Mouse (Mus musculus) hindbrain, embryonic 11.5 days (tissue): ENCODE results near the gene Mapk8ip2. TPM values are rescaled to one million over a fixed set of nuclear protein-coding genes. Genes with fewer than 3 reads are reported as not detected.
A peak's percentile ranks its signal among the peaks of the same experiment; 100 is the strongest.

Experiments used
- ATAC-seq: fragments of 200-750 bp; cut with Nextera tagmentation; 2 replicates; pipeline ENCODE4 v1.8.0; 2017; ENCODE audit warnings: mild to moderate bottlenecking, moderate TSS enrichment, moderate library complexity; ENCODE audit not compliant: low FRiP score
- DNase-seq: peaks from one replicate; pipeline ENCODE4 v3.0.0-alpha.2; 2015; ENCODE audit warnings: low spot score
- H3K27ac ChIP-seq: fragments of 300-500 bp; sonication (generic); 2 replicates; pipeline ENCODE4 v1.5.1; 2014; ENCODE audit warnings: mild to moderate bottlenecking, low read depth, low read length
- H3K27me3 ChIP-seq: fragments of 300-500 bp; sonication (generic); 2 replicates; pipeline ENCODE4 v1.6.1; 2014; ENCODE audit warnings: mild to moderate bottlenecking, low read length, moderate library complexity, mixed read lengths; ENCODE audit not compliant: control insufficient read depth, insufficient read depth
- H3K36me3 ChIP-seq: fragments of 300-500 bp; sonication (generic); 2 replicates; pipeline ENCODE4 v1.6.1; 2014; ENCODE audit warnings: mild to moderate bottlenecking, low read length, moderate library complexity, mixed read lengths; ENCODE audit not compliant: control insufficient read depth, insufficient read depth
- H3K4me1 ChIP-seq: fragments of 300-500 bp; sonication (generic); replicated peaks from 2 replicates; pipeline ENCODE4 v1.6.1; 2014; ENCODE audit warnings: low read length, mixed read lengths; ENCODE audit not compliant: control insufficient read depth, insufficient read depth
- H3K4me2 ChIP-seq: fragments of 300-500 bp; sonication (generic); replicated peaks from 2 replicates; pipeline ENCODE4 v1.6.1; 2014; ENCODE audit warnings: mild to moderate bottlenecking, low read depth, low read length
- H3K4me3 ChIP-seq: fragments of 300-500 bp; sonication (generic); 2 replicates; pipeline ENCODE4 v1.5.1; 2014; ENCODE audit warnings: low read depth, low read length
- H3K9ac ChIP-seq: fragments of 300-500 bp; sonication (generic); 2 replicates; pipeline ENCODE4 v1.6.1; 2014; ENCODE audit warnings: low read depth, low read length
- H3K9me3 ChIP-seq: fragments of 300-500 bp; sonication (generic); 2 replicates; pipeline ENCODE4 v1.6.1; 2016; ENCODE audit warnings: low read length; ENCODE audit not compliant: control insufficient read depth
- WGBS: fragments of 180-500 bp; shearing (Covaris S2); extraction: QIAGEN DNeasy Blood & Tissue Kit; methylation state at CpG from one replicate; pipeline ENCODE4 v1.1.7; 2014; 5-methylcytosine and 5-hydroxymethylcytosine counted together
- polyA plus RNA-seq: library from polyadenylated mRNA; unstranded; fragments of >200 nt; fragmentation: Nextera tagmentation; extraction: Ambion mirVana; gene quantifications from 2 replicates; pipeline ENCODE4 v1.2.1, GENCODE M21; 2014

Mapk8ip2 gene
- 22.4 and 24.1 TPM in 2 replicates for polyA plus RNA-seq

GRCm38 (mm10) chr15:89453865-89454478, at the start of gene Mapk8ip2:
TSS of gene Mapk8ip2 (plus strand) at chr15:89453913.
- Histone ChIP-seq H3K9ac (peak within 1 kb of the TSS; percentile 77), H3K9me3 (no peaks in the 10 kb centered on the region), H3K4me1 (peaks cover 8% of the 10 kb centered on the region; the same call in 1 of the 2 replicates), H3K27ac (peak within 1 kb of the TSS; percentile 51), H3K4me2 (peak within 1 kb of the TSS; percentile 83), H3K4me3 (peak within 1 kb of the TSS; percentile 75), H3K27me3 (peaks cover 7% of the 10 kb centered on the region), H3K36me3 (peaks cover 6% of the 10 kb centered on the region; the same call in 1 of the 2 replicates)
- DNase-seq (peak; percentile 74), ATAC-seq (peak; percentile 81)
- WGBS, result under 1% methylated on average over 46 of the region's 53 CpGs

GRCm38 (mm10) chr15:89404831-89405623, 48.7 kb upstream of the Mapk8ip2 start:
- no peaks in the 10 kb centered on the region for H3K36me3 ChIP-seq
- H3K9me3 ChIP-seq, result no peaks in the 10 kb centered on the region; the same call in 1 of the 2 replicates
- 92% methylated on average over 10 of the region's 10 CpGs for WGBS
- no peak overlapping the region for H3K9ac ChIP-seq
- ATAC-seq (no peak), DNase-seq (no peak)
- H3K4me1 ChIP-seq, result no peaks in the 10 kb centered on the region
- no peaks in the 10 kb centered on the region for H3K27me3 ChIP-seq
- no peak overlapping the region for H3K4me3 ChIP-seq
- no peak overlapping the region for H3K4me2 ChIP-seq
- H3K27ac ChIP-seq, result no peak overlapping the region

DNA sequence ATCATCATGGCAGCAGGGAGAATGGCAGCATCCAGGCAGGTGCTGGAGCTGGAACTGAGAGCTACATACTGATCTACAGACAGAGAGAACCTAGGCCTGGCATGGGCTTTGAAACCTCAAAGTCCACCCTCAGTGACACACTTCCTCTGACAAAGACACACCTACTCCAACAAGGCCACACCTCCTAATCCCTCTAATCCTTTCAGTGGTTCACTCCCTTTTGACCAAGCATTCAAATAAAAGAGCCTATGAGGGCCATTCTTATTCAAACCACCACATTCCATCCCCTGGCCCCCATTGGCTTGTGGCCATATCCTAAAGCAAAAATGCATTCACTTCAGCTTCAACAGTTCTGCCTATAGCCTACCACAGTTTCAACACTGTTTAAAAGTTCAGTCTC, 47.0 kb upstream of the Mapk8ip2 start:
- Histone ChIP-seq H3K4me1 (no peaks in the 10 kb centered on the region), H3K4me2 (no peak overlapping the region), H3K36me3 (no peaks in the 10 kb centered on the region), H3K27ac (no peak overlapping the region), H3K9me3 (no peaks in the 10 kb centered on the region; the same call in 1 of the 2 replicates), H3K4me3 (no peak overlapping the region), H3K9ac (no peak overlapping the region), H3K27me3 (no peaks in the 10 kb centered on the region)
- no peak for ATAC-seq
- no peak for DNase-seq

DNA sequence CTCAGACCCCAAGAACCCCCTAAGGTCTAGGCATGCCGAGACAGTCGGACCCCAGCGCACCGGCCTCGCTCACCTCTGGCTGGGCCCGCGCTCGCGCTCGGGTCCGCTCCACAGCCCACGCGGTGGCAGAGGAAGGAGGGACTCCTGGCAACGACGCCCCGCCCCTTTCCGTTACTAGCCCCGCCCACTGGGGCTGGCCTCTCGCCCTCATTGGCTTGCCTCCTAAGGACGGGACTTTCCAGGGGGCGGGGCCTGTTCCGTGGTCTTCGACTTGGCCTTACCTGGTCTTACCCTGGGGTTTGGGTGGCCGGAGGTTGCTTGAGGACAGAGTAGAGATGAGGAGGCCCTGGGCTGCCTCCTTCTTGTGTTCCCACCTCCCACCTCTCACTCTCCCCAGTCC, 43.6 kb upstream of the Mapk8ip2 start, which contains the start of gene Syce3:
Syce3 (minus strand) TSS at position 386 of the 400 bp plus-strand sequence.
- no peaks in the 10 kb centered on the region for H3K4me1 ChIP-seq
- no peak within 1 kb of the TSS for H3K4me2 ChIP-seq
- H3K27me3 ChIP-seq, result no peaks in the 10 kb centered on the region
- H3K4me3 ChIP-seq, result no peak within 1 kb of the TSS
- ATAC-seq (no peak), DNase-seq (no peak)
- H3K9ac ChIP-seq, result no peak within 1 kb of the TSS
- H3K36me3 ChIP-seq, result no peaks in the 10 kb centered on the region
- H3K27ac ChIP-seq, result no peak within 1 kb of the TSS
- whole genome bisulfite sequencing, result 82% methylated on average over 22 of the region's 24 CpGs
- no peaks in the 10 kb centered on the region; the same call in 1 of the 2 replicates for H3K9me3 ChIP-seq

DNA sequence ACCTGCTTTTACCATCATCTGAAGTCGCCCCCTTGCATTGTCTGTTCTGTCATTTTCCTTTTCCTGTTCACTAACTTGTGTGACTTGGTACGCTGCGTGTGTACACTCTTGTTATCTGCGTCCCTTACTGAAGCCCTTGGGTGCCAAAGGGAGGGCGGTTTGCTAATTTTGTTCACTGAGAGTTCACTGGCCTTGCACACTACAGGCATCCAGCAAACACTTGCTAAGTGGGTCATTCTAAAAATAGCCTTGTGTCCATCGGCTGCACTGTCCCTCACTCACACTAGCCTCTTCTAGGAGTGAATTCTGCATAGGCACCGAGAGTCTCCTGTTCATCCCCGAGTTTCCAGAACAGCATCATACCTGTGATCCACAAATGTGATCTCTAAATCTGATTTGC, 38.4 kb upstream of the Mapk8ip2 start:
- no peaks in the 10 kb centered on the region for H3K4me1 ChIP-seq
- no peaks in the 10 kb centered on the region for H3K36me3 ChIP-seq
- no peak overlapping the region for H3K9ac ChIP-seq
- H3K27me3 ChIP-seq, result no peaks in the 10 kb centered on the region
- H3K27ac ChIP-seq, result no peak overlapping the region
- no peak overlapping the region for H3K4me3 ChIP-seq
- WGBS, result 86% methylated on average over 8 of the region's 8 CpGs
- H3K4me2 ChIP-seq, result no peak overlapping the region
- ATAC-seq, result no peak
- no peak for DNase-seq
- H3K9me3 ChIP-seq, result no peaks in the 10 kb centered on the region

DNA sequence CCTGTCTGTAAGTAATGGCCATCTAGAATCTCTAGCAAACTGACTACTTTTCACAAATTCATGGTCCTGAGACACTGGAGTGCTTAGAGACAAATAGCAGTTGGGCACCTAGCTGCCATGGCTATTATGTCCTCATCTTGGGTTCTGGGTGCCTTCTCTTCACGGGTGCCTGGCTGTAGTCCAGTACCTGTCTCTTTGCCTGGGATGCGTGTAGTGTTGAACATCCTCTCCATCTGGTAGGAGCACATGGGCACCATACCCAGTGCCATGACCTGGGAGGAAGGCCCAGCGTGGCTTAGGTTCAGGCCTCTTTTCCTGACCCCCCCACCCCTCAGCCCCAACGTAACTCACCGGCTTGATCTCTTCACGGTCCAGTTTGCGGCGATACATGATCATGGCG, 31.8 kb upstream of the Mapk8ip2 start:
- H3K4me2 ChIP-seq, result no peak overlapping the region
- H3K36me3 ChIP-seq, result peaks cover 5% of the 10 kb centered on the region; the same call in 1 of the 2 replicates
- no peak for ATAC-seq
- 94% methylated on average over 9 of the region's 9 CpGs for WGBS
- no peaks in the 10 kb centered on the region for H3K4me1 ChIP-seq
- no peak for DNase-seq
- H3K27me3 ChIP-seq, result no peaks in the 10 kb centered on the region
- H3K27ac ChIP-seq, result no peak overlapping the region
- no peak overlapping the region for H3K9ac ChIP-seq
- H3K9me3 ChIP-seq, result no peaks in the 10 kb centered on the region
- H3K4me3 ChIP-seq, result no peak overlapping the region

DNA sequence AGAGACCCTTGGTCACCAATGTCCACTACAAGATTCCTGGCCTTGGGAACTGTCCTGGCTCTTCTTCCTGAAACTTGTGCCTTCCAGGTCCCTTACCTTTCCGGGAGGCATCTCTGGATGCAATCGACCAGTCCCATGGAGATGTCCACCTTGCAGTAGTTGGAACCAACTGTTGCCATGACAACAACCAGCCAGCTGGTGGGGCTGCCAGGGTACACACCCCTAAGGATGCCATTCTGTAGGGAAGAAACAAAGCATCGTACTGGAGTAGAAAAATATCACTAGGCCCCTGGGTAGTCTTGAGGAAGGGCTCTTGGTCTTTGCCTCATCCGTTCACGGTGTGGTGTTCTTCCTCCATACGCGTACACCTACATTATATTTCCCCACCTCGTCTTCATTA, 29.1 kb upstream of the Mapk8ip2 start:
- ATAC-seq (no peak), DNase-seq (no peak)
- Histone ChIP-seq H3K4me2 (no peak overlapping the region), H3K36me3 (peaks cover 8% of the 10 kb centered on the region; the same call in 1 of the 2 replicates), H3K9ac (no peak overlapping the region), H3K27ac (no peak overlapping the region), H3K4me3 (no peak overlapping the region), H3K4me1 (no peaks in the 10 kb centered on the region), H3K9me3 (no peaks in the 10 kb centered on the region), H3K27me3 (no peaks in the 10 kb centered on the region)
- 78% methylated on average over 8 of the region's 8 CpGs for WGBS

- Histone ChIP-seq H3K9me3 (no peaks in the 10 kb centered on the region), H3K27ac (no peak within 1 kb of the TSS), H3K36me3 (peaks cover 7% of the 10 kb centered on the region; the same call in 1 of the 2 replicates), H3K4me2 (no peak within 1 kb of the TSS), H3K27me3 (no peaks in the 10 kb centered on the region), H3K4me1 (no peaks in the 10 kb centered on the region; the same call in 1 of the 2 replicates), H3K9ac (no peak within 1 kb of the TSS), H3K4me3 (no peak within 1 kb of the TSS)
- WGBS, result 23% methylated on average over 6 of the region's 6 CpGs
- ATAC-seq (no peak), DNase-seq (no peak)
Measured at GRCm38 (mm10) chr15:89425711-89426121, 28.0 kb upstream of the Mapk8ip2 start, which contains the start of gene Cpt1b. TSS of gene Cpt1b (minus strand) at chr15:89425863.
